Mouse (Mus musculus): ENCODE data around the gene Wdr20. TPM values are rescaled to one million over a fixed set of nuclear protein-coding genes. Genes with fewer than 3 reads are reported as not detected.

Wdr20 gene
- polyA plus RNA-seq, 2 experiments = 7.5 to 10.1 TPM

DNA sequence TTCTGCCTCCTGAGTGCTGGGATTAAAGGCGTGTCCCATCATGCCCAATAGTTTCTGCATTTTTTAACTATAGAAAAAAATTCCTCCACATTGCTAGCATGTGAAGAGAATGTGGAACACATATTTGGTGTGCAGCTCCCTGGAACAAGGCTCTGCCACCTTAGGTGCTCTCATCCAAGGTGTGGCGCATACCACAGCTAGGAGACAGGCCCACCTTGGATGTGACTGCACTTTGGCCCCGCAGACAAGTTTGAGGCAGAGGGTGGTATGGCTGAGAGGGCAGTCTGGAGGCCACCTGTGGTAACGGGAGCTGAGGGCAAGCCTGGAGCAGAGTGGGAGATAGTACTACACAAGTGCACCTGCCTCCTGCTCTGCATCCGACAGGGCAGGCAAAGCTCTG lies 71.1 kb downstream of the Wdr20 start:
- H3K27ac ChIP-seq = no peak overlapping the region
- H3K27me3 ChIP-seq (ENCODE audit: control insufficient read depth, insufficient read depth, low read length) = no peaks in the 10 kb centered on the region
- H3K9ac ChIP-seq (replicated peaks) = no peak overlapping the region
- no peak for ATAC-seq (ENCODE audit: insufficient read depth)
- no peak overlapping the region for H3K4me2 ChIP-seq (ENCODE audit: low read depth)
- H3K9me3 ChIP-seq (ENCODE audit: control insufficient read depth, low read length) = no peaks in the 10 kb centered on the region
- no peaks in the 10 kb centered on the region for H3K36me3 ChIP-seq (replicated peaks; ENCODE audit: control insufficient read depth, insufficient read depth, low read depth)
- no peak overlapping the region for H3K4me3 ChIP-seq (ENCODE audit: insufficient read depth in 1 of 2, low read depth in 2 of 2, low read length in 2 of 2)
- no peaks in the 10 kb centered on the region for H3K4me1 ChIP-seq (replicated peaks; ENCODE audit: control insufficient read depth in 2 of 2, insufficient read depth in 2 of 2, low read length in 1 of 2)
- no peak for DNase-seq (ENCODE audit: low read depth in 3 of 3, low spot score in 3 of 3)
- TF ChIP-seq EP300 (IDR thresholded peaks at IDR 0.05; ENCODE audit: low read depth) = no peak
- WGBS (ENCODE audit: insufficient replicate concordance) = 81% methylated on average over 5 of the region's 5 CpGs

GRCm38 (mm10) chr12:110813132-110813531 lies 75.4 kb downstream of the Wdr20 start:
- no peaks in the 10 kb centered on the region for H3K36me3 ChIP-seq (replicated peaks; ENCODE audit: control insufficient read depth, insufficient read depth, low read depth)
- H3K4me1 ChIP-seq (replicated peaks; ENCODE audit: control insufficient read depth in 2 of 2, insufficient read depth in 2 of 2, low read length in 1 of 2) = no peaks in the 10 kb centered on the region
- no peak for DNase-seq (ENCODE audit: low read depth in 3 of 3, low spot score in 3 of 3)
- 62% methylated on average over 9 of the region's 9 CpGs for WGBS (ENCODE audit: insufficient replicate concordance)
- no peak overlapping the region for H3K4me3 ChIP-seq (ENCODE audit: insufficient read depth in 1 of 2, low read depth in 2 of 2, low read length in 2 of 2)
- H3K27ac ChIP-seq = no peak overlapping the region
- no peaks in the 10 kb centered on the region for H3K9me3 ChIP-seq (ENCODE audit: control insufficient read depth, low read length)
- no peak for TF ChIP-seq EP300 (IDR thresholded peaks at IDR 0.05; ENCODE audit: low read depth)
- TF ChIP-seq CTCF (IDR thresholded peaks at IDR 0.05; ENCODE audit: low read depth) = no peak
- no peak overlapping the region for H3K4me2 ChIP-seq (ENCODE audit: low read depth)
- no peak overlapping the region for H3K9ac ChIP-seq (replicated peaks)
- ATAC-seq (ENCODE audit: insufficient read depth) = no peak
- no peaks in the 10 kb centered on the region for H3K27me3 ChIP-seq (ENCODE audit: control insufficient read depth, insufficient read depth, low read length)

GRCm38 (mm10) chr12:110813624-110814023 lies 75.9 kb downstream of the Wdr20 start:
- Histone ChIP-seq H3K27me3 (ENCODE audit: control insufficient read depth, insufficient read depth, low read length) (no peaks in the 10 kb centered on the region), H3K4me3 (ENCODE audit: insufficient read depth in 1 of 2, low read depth in 2 of 2, low read length in 2 of 2) (no peak overlapping the region), H3K36me3 (replicated peaks; ENCODE audit: control insufficient read depth, insufficient read depth, low read depth) (no peaks in the 10 kb centered on the region), H3K4me1 (replicated peaks; ENCODE audit: control insufficient read depth in 2 of 2, insufficient read depth in 2 of 2, low read length in 1 of 2) (no peaks in the 10 kb centered on the region), H3K9me3 (ENCODE audit: control insufficient read depth, low read length) (no peaks in the 10 kb centered on the region), H3K9ac (replicated peaks) (no peak overlapping the region), H3K4me2 (ENCODE audit: low read depth) (no peak overlapping the region), H3K27ac (no peak overlapping the region)
- ATAC-seq (ENCODE audit: insufficient read depth) = no peak
- no peak for DNase-seq (ENCODE audit: low read depth in 3 of 3, low spot score in 3 of 3)
- TF ChIP-seq EP300 (IDR thresholded peaks at IDR 0.05; ENCODE audit: low read depth) (no peak), CTCF (IDR thresholded peaks at IDR 0.05; ENCODE audit: low read depth) (no peak)
- 76% methylated on average over 6 of the region's 6 CpGs for WGBS (ENCODE audit: insufficient replicate concordance)

DNA sequence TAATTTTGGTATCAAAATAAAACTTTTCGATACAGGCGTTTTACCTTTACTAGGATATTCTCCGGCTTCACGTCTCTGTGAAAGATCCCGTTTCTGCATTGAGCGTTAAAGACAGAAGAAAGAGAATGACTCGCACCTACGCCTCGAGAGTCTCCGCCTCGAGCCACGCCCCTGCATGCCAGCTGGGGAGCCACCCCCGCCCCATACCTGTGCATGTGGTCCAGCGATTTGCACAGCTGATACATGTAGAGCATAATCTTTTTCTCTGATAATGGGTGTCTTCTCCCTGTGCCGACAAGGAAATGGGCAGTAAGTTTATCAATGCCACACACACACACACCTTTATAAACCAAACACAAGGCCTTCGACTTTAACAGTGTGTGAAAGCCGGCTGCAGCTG lies 77.2 kb downstream of the Wdr20 start:
- no peaks in the 10 kb centered on the region for H3K27me3 ChIP-seq (ENCODE audit: control insufficient read depth, insufficient read depth, low read length)
- no peak overlapping the region for H3K4me2 ChIP-seq (ENCODE audit: low read depth)
- TF ChIP-seq CTCF (IDR thresholded peaks at IDR 0.05; ENCODE audit: low read depth) = no peak
- H3K9me3 ChIP-seq (ENCODE audit: control insufficient read depth, low read length) = no peaks in the 10 kb centered on the region
- ATAC-seq (ENCODE audit: insufficient read depth) (no peak), DNase-seq (ENCODE audit: low read depth in 3 of 3, low spot score in 3 of 3) (no peak)
- H3K9ac ChIP-seq (replicated peaks) = no peak overlapping the region
- WGBS (ENCODE audit: insufficient replicate concordance) = 56% methylated on average over 17 of the region's 17 CpGs
- no peaks in the 10 kb centered on the region for H3K36me3 ChIP-seq (replicated peaks; ENCODE audit: control insufficient read depth, insufficient read depth, low read depth)
- no peak overlapping the region for H3K4me3 ChIP-seq (ENCODE audit: insufficient read depth in 1 of 2, low read depth in 2 of 2, low read length in 2 of 2)
- no peak overlapping the region for H3K27ac ChIP-seq
- H3K4me1 ChIP-seq (replicated peaks; ENCODE audit: control insufficient read depth in 2 of 2, insufficient read depth in 2 of 2, low read length in 1 of 2) = no peaks in the 10 kb centered on the region

DNA sequence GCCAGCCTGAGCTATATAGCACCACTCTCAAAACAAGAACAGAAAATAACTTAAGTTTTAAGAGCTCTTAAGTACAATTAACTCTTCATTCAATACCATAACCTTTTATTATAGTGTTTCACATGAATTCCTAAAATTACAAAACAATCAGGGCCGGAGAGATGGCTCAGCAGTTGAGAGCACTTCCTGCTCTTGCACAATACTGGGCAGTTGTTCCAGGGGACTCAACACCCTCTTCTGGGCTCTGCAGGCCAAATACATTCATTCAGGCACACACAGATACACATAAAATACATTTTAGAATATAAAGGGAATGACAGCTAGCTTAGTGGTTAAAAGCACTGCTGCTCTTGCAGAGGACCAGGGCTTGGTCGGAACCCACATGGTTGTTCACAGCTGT lies 79.1 kb downstream of the Wdr20 start:
- ATAC-seq (ENCODE audit: insufficient read depth) (no peak), DNase-seq (ENCODE audit: low read depth in 3 of 3, low spot score in 3 of 3) (no peak)
- H3K4me2 ChIP-seq (ENCODE audit: low read depth) = no peak overlapping the region
- H3K9ac ChIP-seq (replicated peaks) = no peak overlapping the region
- no peak overlapping the region for H3K4me3 ChIP-seq (ENCODE audit: insufficient read depth in 1 of 2, low read depth in 2 of 2, low read length in 2 of 2)
- H3K4me1 ChIP-seq (replicated peaks; ENCODE audit: control insufficient read depth in 2 of 2, insufficient read depth in 2 of 2, low read length in 1 of 2) = no peaks in the 10 kb centered on the region
- H3K27ac ChIP-seq = no peak overlapping the region
- H3K27me3 ChIP-seq (ENCODE audit: control insufficient read depth, insufficient read depth, low read length) = no peaks in the 10 kb centered on the region
- WGBS (ENCODE audit: insufficient replicate concordance) = 71% methylated on average over 2 of the region's 2 CpGs
- no peaks in the 10 kb centered on the region for H3K36me3 ChIP-seq (replicated peaks; ENCODE audit: control insufficient read depth, insufficient read depth, low read depth)
- H3K9me3 ChIP-seq (ENCODE audit: control insufficient read depth, low read length) = no peaks in the 10 kb centered on the region
- no peak for TF ChIP-seq CTCF (IDR thresholded peaks at IDR 0.05; ENCODE audit: low read depth)
- TF ChIP-seq EP300 (IDR thresholded peaks at IDR 0.05; ENCODE audit: low read depth) = no peak

DNA sequence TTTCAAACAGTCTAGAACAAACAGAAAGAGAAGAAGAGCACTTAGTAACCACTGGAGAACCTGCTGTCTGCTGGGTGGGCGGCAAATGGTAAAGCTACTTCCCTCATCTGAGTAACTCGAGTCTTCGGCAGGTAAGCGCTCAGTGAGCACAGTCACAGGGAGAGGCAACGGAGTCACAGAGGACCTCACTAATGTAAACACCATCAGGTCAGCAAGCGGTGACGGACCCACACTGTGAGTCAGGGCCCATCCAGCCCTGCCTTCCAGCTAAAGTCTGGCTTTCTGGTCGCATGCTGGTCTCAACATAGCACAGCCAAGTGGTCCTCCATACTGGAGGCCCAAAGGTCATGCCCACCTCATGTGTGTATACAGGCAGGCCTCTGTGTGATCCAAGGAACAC lies 81.6 kb downstream of the Wdr20 start:
- TF ChIP-seq CTCF (IDR thresholded peaks at IDR 0.05; ENCODE audit: low read depth) = no peak
- no peak for TF ChIP-seq EP300 (IDR thresholded peaks at IDR 0.05; ENCODE audit: low read depth)
- ATAC-seq (ENCODE audit: insufficient read depth) (no peak), DNase-seq (ENCODE audit: low read depth in 3 of 3, low spot score in 3 of 3) (no peak)
- Histone ChIP-seq H3K27me3 (ENCODE audit: control insufficient read depth, insufficient read depth, low read length) (no peaks in the 10 kb centered on the region), H3K36me3 (replicated peaks; ENCODE audit: control insufficient read depth, insufficient read depth, low read depth) (no peaks in the 10 kb centered on the region), H3K9ac (replicated peaks) (no peak overlapping the region), H3K4me2 (ENCODE audit: low read depth) (no peak overlapping the region), H3K4me1 (replicated peaks; ENCODE audit: control insufficient read depth in 2 of 2, insufficient read depth in 2 of 2, low read length in 1 of 2) (no peaks in the 10 kb centered on the region), H3K4me3 (ENCODE audit: insufficient read depth in 1 of 2, low read depth in 2 of 2, low read length in 2 of 2) (no peak overlapping the region), H3K27ac (no peak overlapping the region), H3K9me3 (ENCODE audit: control insufficient read depth, low read length) (no peaks in the 10 kb centered on the region)
- WGBS (ENCODE audit: insufficient replicate concordance) = 73% methylated on average over 8 of the region's 8 CpGs
